Mouse (Mus musculus) heart, adult 8-10 months (tissue): Measurements from ENCODE around the gene Atp13a2. TPM values are rescaled to one million over a fixed set of nuclear protein-coding genes. Genes with fewer than 3 reads are reported as not detected.

ENCODE experiments used
- DNase-seq: peaks from one replicate; pipeline ENCODE4 v3.0.0; 2022; ENCODE audit warnings: low spot score
- total RNA-seq, 4 experiments: library from RNA; stranded (reverse); gene quantifications; 2 replicates each; pipeline ENCODE4 v1.2.4; 2022

Gene Atp13a2
- total RNA-seq, 4 experiments from 2014 or later, result 12.3 to 17.2 (median 15.6) TPM

- DNase-seq, result no peak
These were observed 24.3 kb upstream of the Atp13a2 start for GRCm38 (mm10) chr4:140962207-140962909.

- DNase-seq, result peak; percentile 55
These were observed 23.7 kb upstream of the Atp13a2 start for GRCm38 (mm10) chr4:140962950-140963349.

GRCm38 (mm10) chr4:140963941-140964597 lies 22.6 kb upstream of the Atp13a2 start:
- peak; percentile 42 for DNase-seq

GRCm38 (mm10) chr4:140964620-140965019 lies 22.1 kb upstream of the Atp13a2 start:
- peak; percentile 72 for DNase-seq

DNA sequence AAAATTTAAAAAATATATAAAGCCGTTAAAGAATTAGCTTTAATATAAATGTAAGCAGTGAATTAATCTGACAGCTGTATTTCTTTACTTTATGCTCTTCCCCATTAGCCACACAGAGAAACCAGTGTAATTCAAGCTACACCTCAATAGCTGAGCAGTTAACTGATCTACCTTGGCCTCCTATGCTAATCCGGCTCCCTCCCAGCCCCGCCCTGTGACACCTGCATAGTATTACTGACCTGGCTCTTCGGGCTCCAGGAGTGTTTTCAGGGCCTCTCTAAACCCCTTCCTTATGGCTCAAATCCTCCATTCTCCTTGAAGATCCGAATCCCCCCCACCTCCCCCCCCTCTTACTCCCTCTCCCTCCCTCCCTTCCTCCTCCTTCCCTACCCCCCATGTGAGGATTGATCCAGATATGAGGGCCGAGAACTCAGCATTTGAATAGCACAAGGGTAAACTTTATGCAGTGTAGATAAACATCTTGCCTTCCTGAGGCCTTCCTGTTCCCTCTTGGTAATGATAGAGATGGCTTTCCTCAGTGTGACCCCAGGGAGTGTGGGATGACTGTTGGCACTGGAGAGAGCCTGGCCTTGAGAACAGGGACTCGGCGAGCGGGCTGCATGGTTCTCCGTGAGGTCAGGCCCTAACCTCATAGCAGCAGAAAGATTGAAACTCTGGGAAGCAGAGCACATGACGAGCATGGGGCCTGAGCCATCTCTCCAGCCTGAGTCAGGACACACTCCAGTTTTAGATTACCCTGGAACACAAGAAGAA lies 19.1 kb upstream of the Atp13a2 start:
- no peak for DNase-seq

DNA sequence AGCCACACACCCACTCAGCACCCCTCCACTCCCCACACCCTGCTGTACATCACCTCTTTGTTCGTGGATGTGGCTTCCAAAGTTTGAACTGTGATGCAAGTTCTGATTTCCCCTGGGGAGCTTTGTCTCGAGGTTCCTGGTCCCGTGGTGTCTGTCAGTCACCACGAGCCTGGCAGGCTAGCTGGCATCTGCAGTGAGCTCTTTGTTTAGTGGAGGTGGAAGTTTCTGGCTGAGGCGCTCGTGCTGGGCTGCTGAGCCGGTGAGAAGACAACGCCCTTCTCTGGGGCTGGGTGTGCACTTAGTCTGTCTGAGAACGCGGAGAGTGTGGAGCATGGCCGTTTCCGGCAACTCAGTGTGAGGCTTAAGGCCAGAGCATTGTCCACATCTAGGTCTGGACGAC lies 15.0 kb upstream of the Atp13a2 start:
- no peak for DNase-seq

DNA sequence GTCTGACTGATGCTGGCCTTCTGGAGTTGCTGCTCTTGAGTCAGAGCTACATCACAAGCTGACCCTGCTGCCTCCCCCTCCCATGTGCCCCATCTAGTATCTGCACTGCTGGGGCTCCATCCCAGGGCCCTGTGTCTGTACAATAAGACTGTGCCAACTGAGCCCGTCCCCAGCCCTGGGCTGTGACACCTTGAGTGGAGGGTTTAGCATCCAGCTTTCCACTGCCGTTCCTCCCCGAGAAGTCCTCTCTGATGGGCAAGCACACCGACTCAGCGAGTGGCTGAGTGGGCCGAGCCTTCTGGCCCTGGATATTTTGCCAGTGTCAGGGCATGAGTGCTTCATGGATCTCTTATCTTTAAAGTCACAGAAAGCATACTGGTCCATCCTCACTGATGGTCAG lies 12.3 kb upstream of the Atp13a2 start:
- no peak for DNase-seq

DNA sequence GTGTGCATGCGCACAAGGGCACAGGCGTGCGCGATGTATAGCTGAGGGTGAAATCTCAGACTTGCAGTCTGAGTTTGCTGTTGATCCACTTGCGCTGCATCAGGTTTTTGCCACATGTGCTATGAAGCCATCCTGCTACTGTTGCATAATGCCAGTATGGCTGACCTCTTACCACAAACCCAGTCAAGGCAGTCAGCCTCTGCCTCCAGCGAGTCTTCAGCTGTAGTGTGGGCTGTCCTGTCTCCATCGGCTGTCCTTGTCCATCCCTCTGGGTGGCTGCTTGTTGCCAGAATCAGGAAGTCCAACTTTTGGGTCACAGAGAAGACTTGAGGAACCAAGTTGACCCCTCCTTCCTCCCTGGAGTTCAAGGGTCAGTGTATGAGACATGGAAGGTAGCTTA lies 11.3 kb upstream of the Atp13a2 start:
- DNase-seq, result no peak

DNA sequence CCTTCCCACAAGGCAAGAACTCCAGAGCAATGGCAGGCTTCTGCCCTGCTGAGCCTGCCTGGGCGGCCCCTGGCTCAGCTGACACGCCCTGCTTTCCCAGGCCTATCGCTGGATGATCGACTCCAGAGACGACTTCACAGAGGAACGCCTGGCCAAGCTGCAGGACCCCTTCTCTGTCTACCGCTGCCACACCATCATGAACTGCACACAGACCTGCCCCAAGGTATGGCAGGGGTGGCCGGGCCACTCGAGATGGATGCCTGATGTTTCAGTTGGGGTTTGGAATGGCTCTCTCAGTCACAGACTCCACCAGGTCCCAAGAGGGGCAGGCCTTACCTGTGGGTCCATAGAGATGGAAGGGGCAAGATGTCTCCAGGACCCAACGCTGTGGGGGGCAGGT lies 9.4 kb upstream of the Atp13a2 start:
- no peak for DNase-seq

DNA sequence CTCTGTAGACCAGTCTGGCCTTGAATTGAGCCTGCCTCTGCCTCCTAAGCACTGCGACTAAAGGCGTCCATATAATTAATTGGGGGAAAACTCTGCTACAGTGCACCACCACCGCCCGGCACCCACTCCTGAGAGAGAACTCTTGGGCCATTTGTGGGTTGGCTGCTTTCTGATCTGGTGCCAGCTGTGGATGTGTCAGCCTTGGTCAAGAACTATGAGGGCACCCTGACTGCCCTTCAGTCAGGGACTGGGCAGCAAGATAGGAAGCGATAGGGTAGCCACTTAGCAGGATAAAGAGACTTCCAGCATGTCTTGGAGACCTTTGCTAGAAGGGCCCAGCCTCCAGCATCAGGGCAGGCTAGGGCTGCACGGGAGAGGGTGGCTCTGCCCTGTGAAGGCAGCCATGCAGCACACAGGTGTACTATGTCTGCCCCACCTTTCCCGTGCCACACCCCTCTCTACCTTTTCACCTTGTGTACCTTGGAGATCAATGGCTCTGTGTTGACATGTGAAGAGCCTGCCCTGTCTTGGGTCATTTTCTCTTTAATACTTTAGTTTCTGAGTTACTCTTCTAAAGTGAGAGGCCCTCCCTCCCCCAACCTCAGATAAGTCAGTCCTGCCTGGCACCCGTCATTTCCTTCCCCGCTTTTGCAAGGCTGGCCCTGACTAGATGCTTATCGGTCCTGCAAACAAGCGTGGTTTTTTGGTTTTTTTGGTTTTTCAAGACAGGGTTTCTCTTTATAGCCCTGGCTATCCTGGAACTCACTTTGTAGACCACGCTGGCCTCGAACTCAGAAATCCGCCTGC lies 8.6 kb upstream of the Atp13a2 start:
- DNase-seq, result no peak

- DNase-seq, result no peak
These were observed 5.1 kb upstream of the Atp13a2 start for GRCm38 (mm10) chr4:140981605-140982004.

GRCm38 (mm10) chr4:140982808-140983207 lies 3.9 kb upstream of the Atp13a2 start:
- no peak for DNase-seq

GRCm38 (mm10) chr4:140983442-140983841 lies 3.2 kb upstream of the Atp13a2 start:
- peak; percentile 58 for DNase-seq

DNA sequence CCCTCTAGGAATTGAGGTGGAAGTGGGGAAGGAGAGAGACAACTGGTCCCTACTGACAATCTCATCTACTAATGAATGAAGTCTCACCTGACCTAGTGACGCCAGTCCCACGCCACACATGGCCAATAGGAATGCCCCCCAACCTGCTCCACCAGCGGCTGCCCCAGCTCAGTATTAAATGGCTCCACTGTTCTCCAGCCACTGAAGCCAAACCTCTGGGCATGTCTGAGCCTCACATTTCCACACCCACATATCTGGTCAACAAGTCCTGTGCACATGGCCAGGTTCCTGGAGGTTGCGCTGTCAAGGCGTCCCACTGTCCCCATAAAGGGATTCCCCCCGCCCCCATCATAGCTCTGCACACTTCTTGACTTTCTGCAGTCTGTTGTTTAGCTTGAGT lies 2.1 kb upstream of the Atp13a2 start:
- DNase-seq, result no peak

DNA sequence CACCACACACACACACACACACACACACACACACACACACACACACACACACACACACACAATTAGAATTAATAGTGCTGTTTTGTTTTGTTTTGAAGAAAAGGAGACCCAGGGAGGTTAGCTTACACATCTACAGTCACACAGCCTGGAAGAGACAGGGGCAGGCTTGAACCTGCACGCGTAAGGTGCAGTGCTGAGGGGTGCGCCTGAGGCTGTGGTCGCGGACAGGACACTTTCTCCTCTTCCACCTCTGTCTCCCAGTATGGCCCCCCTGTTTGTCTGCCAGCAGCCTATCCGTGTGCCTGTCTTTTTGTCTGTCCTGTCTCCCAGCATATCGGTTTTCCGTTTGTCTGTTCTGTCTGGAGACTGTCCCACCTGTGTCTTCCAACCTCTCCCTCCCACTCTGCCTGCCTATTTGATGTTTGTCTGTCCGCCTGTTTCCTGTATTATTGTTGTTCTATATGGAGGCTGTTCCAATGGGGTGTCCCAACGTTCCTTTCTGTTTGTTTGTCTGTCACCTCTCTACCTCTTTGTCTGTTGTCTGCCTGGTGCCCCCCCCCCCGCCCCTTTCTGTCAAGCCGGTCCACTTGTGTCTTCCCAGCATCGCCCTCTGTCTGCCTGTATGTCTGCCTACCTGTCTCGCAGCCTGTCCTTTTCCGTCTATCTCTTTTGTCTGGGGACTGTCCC lies 506 bp upstream of the Atp13a2 start:
- no peak for DNase-seq

- DNase-seq, result no peak
These were observed 803 bp downstream of the Atp13a2 start for GRCm38 (mm10) chr4:140987476-140987875.

- DNase-seq, result no peak
These were observed 2.1 kb downstream of the Atp13a2 start for GRCm38 (mm10) chr4:140988706-140989290.

DNA sequence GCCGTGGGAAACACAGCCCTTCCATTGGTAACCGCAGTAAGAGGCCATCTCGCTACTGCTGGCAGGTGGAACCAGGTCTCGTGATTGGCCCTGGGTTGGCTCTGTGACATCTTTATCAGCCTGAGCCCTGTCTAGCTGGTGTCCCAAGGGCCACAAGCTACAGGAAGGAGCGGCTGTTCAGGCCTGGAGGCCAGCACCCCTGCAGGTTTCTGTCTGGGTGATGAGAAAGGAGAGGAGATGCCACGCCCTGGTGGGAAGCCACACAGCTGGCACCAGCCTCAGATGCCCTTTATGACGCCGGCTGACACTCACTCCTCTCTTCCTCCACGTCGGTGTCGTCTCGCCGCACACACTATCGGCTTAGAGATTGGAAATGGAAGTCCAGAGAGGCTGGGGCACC lies 2.8 kb downstream of the Atp13a2 start:
- no peak for DNase-seq

GRCm38 (mm10) chr4:140992215-140992614 lies 5.5 kb downstream of the Atp13a2 start:
- DNase-seq, result no peak

- DNase-seq, result no peak
These were observed 7.2 kb downstream of the Atp13a2 start for GRCm38 (mm10) chr4:140993846-140994245.

GRCm38 (mm10) chr4:140995811-140996210 lies 9.1 kb downstream of the Atp13a2 start:
- DNase-seq, result no peak
